Mouse (Mus musculus): Measurements from ENCODE around the gene Wdr59. TPM values are rescaled to one million over a fixed set of nuclear protein-coding genes. Genes with fewer than 3 reads are reported as not detected.

The Wdr59 gene
- not detected in 2 replicates for polyA plus RNA-seq (2012; ENCODE audit: insufficient read depth, insufficient read length, low replicate concordance, missing spikeins)

DNA sequence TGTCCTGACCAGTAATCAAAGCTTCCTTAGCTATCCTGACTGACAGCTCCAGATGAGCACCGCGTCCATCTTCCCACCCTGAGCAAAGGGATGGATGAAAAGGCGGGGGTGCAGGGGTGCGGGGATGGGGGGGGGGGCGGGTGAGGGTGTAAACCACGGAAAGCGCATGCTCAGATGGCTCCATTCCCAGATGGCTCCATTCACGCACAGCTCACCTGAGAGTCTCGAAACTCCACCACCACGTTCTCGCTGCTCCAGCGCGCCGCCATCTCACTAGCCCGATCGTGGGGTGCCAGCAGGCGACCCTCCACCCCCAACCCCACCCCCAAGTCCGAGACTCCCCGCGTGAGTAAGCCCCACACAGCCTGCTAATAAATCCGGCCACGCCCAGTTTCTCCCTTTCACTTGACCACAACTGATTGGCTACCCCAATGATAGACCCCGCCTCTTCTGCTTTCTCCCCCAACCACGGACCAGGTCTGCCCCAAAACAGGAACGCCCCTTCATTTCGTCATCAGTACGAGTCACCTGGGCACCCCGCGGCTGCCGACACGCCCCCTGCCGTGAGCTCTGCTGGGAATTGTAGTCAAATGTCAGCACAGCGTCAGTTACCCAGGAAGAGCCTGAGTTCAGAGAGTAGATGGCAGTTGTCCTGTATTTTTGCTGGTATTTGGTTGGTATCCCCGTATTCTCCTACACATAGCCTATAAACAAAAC, at the start of gene Wdr59:
Wdr59 (minus strand) TSS at position 380 of the 717 bp plus-strand sequence.
- H3K4me1 ChIP-seq (ENCODE audit: control insufficient read depth, insufficient read depth, low read length) = peaks cover 5% of the 10 kb centered on the region
- no peak for TF ChIP-seq CTCF (IDR thresholded peaks at IDR 0.05; ENCODE audit: insufficient read depth, low read depth, low read length)
- under 1% methylated on average over 34 of the region's 34 CpGs for WGBS
- H3K4me3 ChIP-seq (ENCODE audit: insufficient read depth, low read depth, low read length) = peak within 1 kb of the TSS; percentile 62
- peak within 1 kb of the TSS; percentile 23; the same call in 1 of the 2 replicates for H3K27ac ChIP-seq (ENCODE audit: insufficient read depth, low read depth, low read length)

DNA sequence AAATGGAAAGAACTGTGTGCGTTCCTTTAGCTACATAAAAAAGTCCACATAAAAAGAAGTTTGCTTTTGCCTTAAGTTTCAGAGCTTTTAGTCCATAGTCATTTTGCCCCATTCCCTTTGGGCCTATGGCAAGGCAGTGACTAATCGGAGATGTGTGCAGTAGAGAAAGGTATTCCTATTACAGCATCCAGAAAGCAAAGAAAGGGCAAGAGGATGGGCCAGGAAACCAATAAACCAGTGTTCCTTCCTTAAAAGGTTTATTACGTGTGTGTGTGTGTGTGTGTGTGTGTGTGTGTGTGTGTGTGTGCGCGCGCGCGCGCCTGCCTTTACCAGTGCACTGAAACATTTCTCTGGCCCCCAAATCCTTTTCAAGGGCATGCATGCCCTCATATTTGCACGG, 49.8 kb upstream of the Wdr59 start:
- 78% methylated on average over 10 of the region's 10 CpGs for WGBS
- Histone ChIP-seq H3K27ac (ENCODE audit: insufficient read depth, low read depth, low read length) (no peak overlapping the region), H3K4me3 (ENCODE audit: insufficient read depth, low read depth, low read length) (no peak overlapping the region), H3K4me1 (ENCODE audit: control insufficient read depth, insufficient read depth, low read length) (peaks cover 20% of the 10 kb centered on the region)
- TF ChIP-seq CTCF (IDR thresholded peaks at IDR 0.05; ENCODE audit: insufficient read depth, low read depth, low read length) (no peak), POLR2A (IDR thresholded peaks at IDR 0.05; ENCODE audit: insufficient read depth, low read depth, low read length) (no peak)

DNA sequence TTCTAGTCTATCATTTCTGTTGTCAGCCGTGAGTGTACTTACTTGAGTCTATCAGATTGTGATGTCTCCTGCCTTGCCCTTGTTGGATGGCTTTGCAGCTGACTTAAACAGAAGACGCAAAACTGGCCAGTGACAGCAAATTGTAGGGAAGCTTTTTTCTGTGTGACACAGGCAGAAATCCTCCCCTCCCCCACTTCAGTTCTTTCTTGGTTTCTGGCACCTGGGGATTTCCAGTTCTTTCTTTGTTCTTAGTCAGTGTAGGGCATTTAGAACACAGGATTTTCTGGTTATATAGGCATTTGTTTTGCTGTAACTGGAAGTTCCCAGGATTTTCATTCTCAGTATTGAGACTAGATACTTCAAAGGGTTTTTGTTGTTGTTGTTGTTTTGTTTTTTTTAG, 48.5 kb upstream of the Wdr59 start:
- H3K27ac ChIP-seq (ENCODE audit: insufficient read depth, low read depth, low read length) = no peak overlapping the region
- WGBS = 53% methylated on average over 2 of the region's 2 CpGs

DNA sequence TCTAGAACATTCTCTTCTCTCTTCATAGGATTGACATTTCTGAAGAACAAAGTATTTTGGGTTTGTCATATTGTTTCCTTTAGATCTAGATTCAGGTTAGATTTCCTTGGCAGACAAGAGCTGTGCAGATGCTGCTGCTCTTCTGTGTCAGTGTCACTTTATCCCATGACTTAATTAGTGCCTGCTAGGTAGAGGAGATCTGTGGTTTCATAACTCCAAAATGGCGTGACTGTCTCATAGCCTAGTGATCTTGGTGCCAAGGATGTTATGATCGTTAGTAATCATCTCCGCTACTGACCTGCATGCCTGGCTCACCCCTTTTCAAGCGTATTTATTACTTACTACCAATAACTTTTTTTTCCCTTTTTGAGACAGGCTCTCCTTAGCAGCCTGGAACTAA, 48.0 kb upstream of the Wdr59 start:
- Histone ChIP-seq H3K4me1 (ENCODE audit: control insufficient read depth, insufficient read depth, low read length) (peaks cover 24% of the 10 kb centered on the region), H3K27ac (ENCODE audit: insufficient read depth, low read depth, low read length) (no peak overlapping the region; the same call in 1 of the 2 replicates), H3K4me3 (ENCODE audit: insufficient read depth, low read depth, low read length) (no peak overlapping the region)
- no peak for TF ChIP-seq CTCF (IDR thresholded peaks at IDR 0.05; ENCODE audit: insufficient read depth, low read depth, low read length)
- no peak for TF ChIP-seq POLR2A (IDR thresholded peaks at IDR 0.05; ENCODE audit: insufficient read depth, low read depth, low read length)
- WGBS = 72% methylated on average over 4 of the region's 4 CpGs

More for the DNA sequence above, 48.5 kb upstream of the Wdr59 start:
- no peak overlapping the region for H3K4me3 ChIP-seq (ENCODE audit: insufficient read depth, low read depth, low read length)
- TF ChIP-seq CTCF (IDR thresholded peaks at IDR 0.05; ENCODE audit: insufficient read depth, low read depth, low read length) = no peak
- TF ChIP-seq POLR2A (IDR thresholded peaks at IDR 0.05; ENCODE audit: insufficient read depth, low read depth, low read length) = no peak
- peaks cover 24% of the 10 kb centered on the region for H3K4me1 ChIP-seq (ENCODE audit: control insufficient read depth, insufficient read depth, low read length)

DNA sequence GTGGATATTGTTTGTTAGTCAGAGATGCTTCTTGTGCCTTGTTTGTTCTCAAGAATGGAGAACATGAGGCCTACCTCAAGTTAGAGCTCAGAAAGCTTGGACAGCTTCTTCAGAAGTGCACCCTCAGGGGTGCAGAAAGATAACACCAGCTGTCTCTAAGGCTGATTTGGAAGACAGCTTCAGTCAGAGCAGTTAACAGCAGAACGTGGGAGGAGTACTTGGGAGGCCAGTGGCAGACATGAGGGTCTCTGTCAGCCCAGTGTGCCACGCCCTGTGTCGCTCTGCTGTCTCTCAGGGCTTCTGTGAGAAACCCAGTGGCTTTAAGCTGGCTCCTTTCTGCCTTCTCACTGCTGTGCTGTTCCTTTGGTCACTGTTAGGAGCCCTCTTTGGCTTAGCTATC, 46.1 kb upstream of the Wdr59 start:
- TF ChIP-seq POLR2A (IDR thresholded peaks at IDR 0.05; ENCODE audit: insufficient read depth, low read depth, low read length) (no peak), CTCF (IDR thresholded peaks at IDR 0.05; ENCODE audit: insufficient read depth, low read depth, low read length) (no peak)
- no peak overlapping the region for H3K4me3 ChIP-seq (ENCODE audit: insufficient read depth, low read depth, low read length)
- peaks cover 18% of the 10 kb centered on the region for H3K4me1 ChIP-seq (ENCODE audit: control insufficient read depth, insufficient read depth, low read length)
- 69% methylated on average over 3 of the region's 3 CpGs for WGBS
- no peak overlapping the region for H3K27ac ChIP-seq (ENCODE audit: insufficient read depth, low read depth, low read length)

DNA sequence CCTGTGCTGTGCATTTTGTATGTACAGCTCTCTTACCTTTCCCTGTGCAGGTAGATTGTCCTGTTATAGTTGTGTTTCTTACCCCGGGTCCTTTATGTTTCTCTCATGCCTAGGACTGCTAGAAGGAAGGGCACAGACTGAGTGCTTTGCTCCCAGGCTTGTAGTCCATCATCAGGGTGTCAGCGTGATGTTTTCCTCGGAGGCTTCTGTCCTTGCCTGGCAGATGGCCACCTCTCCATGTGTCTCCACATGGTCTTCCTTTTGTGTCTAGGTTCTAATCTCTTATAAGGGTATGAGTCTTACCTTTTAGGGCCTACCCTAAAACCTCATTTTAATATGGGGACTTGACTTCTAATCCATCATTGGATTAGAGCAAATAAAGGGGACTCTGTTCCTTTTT, 45.7 kb upstream of the Wdr59 start:
- WGBS = 52% methylated on average over 3 of the region's 3 CpGs
- H3K27ac ChIP-seq (ENCODE audit: insufficient read depth, low read depth, low read length) = no peak overlapping the region
- H3K4me3 ChIP-seq (ENCODE audit: insufficient read depth, low read depth, low read length) = no peak overlapping the region
- TF ChIP-seq CTCF (IDR thresholded peaks at IDR 0.05; ENCODE audit: insufficient read depth, low read depth, low read length) (no peak), POLR2A (IDR thresholded peaks at IDR 0.05; ENCODE audit: insufficient read depth, low read depth, low read length) (no peak)
- peaks cover 18% of the 10 kb centered on the region for H3K4me1 ChIP-seq (ENCODE audit: control insufficient read depth, insufficient read depth, low read length)

DNA sequence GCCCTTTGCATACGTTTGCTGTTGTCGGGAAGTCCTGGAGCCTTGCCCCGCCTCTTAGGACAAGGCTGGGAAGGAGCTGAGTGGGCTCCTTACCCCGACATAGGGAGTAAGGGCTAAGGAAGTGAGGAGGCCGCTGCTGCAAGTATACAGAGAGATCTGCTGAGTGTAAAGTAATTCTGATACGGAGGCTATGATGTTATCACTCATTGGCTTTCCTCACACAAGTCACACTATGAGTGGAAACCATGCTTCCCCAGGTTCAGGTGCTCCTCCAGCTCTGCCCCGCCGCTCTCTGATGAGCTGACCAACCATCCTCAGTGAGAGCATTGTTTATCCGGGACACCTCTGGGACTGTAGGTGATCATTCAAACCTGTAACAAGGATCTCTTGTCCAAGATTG, 44.4 kb upstream of the Wdr59 start:
- peaks cover 17% of the 10 kb centered on the region for H3K4me1 ChIP-seq (ENCODE audit: control insufficient read depth, insufficient read depth, low read length)
- TF ChIP-seq CTCF (IDR thresholded peaks at IDR 0.05; ENCODE audit: insufficient read depth, low read depth, low read length) = no peak
- no peak for TF ChIP-seq POLR2A (IDR thresholded peaks at IDR 0.05; ENCODE audit: insufficient read depth, low read depth, low read length)
- H3K4me3 ChIP-seq (ENCODE audit: insufficient read depth, low read depth, low read length) = no peak overlapping the region
- no peak overlapping the region for H3K27ac ChIP-seq (ENCODE audit: insufficient read depth, low read depth, low read length)
- WGBS = 64% methylated on average over 9 of the region's 9 CpGs

DNA sequence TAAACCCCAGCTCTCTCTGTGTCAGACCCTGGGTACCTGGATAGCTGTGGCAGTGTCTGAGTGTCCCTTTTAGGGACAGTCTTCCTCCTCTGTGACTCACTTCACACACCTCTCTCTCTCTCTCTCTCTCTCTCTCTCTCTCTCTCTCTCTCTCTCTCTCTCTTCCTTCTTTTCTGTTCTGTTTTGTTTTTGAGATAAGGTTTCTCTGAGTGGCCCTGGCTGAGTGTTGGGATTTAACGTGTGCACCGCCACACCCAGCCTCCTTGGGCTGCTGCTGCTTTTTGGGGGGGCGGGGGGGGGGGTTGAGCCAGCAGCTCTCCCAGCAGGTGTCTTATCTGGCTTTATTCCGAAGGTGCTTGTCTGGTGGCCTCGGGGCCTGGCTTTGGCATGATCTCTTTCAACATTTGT, 43.9 kb upstream of the Wdr59 start:
- Histone ChIP-seq H3K27ac (ENCODE audit: insufficient read depth, low read depth, low read length) (no peak overlapping the region), H3K4me3 (ENCODE audit: insufficient read depth, low read depth, low read length) (no peak overlapping the region), H3K4me1 (ENCODE audit: control insufficient read depth, insufficient read depth, low read length) (peaks cover 17% of the 10 kb centered on the region)
- TF ChIP-seq POLR2A (IDR thresholded peaks at IDR 0.05; ENCODE audit: insufficient read depth, low read depth, low read length) = no peak
- no peak for TF ChIP-seq CTCF (IDR thresholded peaks at IDR 0.05; ENCODE audit: insufficient read depth, low read depth, low read length)
- 36% methylated on average over 5 of the region's 5 CpGs for WGBS

DNA sequence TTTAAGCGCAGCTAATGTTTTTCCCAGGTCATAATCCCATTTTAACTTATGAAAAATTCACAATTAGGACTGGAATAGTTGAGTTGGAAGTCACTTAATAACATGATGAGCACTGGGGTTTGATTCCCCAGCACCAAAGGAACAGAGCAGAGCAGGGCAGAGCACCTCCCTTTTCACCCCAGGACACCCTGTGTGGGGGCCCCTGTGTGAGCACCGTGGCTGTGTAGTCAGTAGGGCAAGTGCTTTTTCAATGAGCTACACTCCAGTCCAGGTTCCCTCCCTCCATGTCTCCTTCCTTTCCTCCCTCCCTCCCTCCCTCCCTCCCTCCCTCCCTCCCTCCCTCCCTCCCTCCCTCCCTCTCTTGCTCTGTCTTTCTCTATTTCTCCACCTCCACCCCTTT, 42.2 kb upstream of the Wdr59 start:
- TF ChIP-seq CTCF (IDR thresholded peaks at IDR 0.05; ENCODE audit: insufficient read depth, low read depth, low read length) (no peak), POLR2A (IDR thresholded peaks at IDR 0.05; ENCODE audit: insufficient read depth, low read depth, low read length) (no peak)
- no peak overlapping the region for H3K27ac ChIP-seq (ENCODE audit: insufficient read depth, low read depth, low read length)
- H3K4me1 ChIP-seq (ENCODE audit: control insufficient read depth, insufficient read depth, low read length) = peaks cover 17% of the 10 kb centered on the region
- WGBS = 76% methylated on average over 2 of the region's 2 CpGs
- no peak overlapping the region for H3K4me3 ChIP-seq (ENCODE audit: insufficient read depth, low read depth, low read length)
